Comparison of ENCODE assay signal across 8 mouse cellular contexts in genomic region chr3:108085721-108086469, GRCm38 (mm10). TPM values are rescaled to one million over a fixed set of nuclear protein-coding genes. Genes with fewer than 3 reads are reported as not detected.
DNase-seq lines count a peak whose midpoint lies in the region; ATAC-seq and TF ChIP-seq lines count a peak whose summit lies in the region.

No protein-coding gene starts in this region.

- H3K9ac ChIP-seq in forebrain, embryonic 11.5 days (ENCODE audit: low read length), result peak overlapping the region; percentile 56
- peak overlapping the region; percentile 77 for H3K9ac ChIP-seq in lung, embryonic 14.5 days

- H3K27me3 ChIP-seq in forebrain, embryonic 11.5 days (ENCODE audit: control insufficient read depth, insufficient read depth, low read length), result no peaks in the 10 kb centered on the region
- H3K27me3 ChIP-seq in lung, embryonic 14.5 days (ENCODE audit: insufficient read depth, low read length), result no peaks in the 10 kb centered on the region

- no peaks in the 10 kb centered on the region for H3K9me3 ChIP-seq in forebrain, embryonic 11.5 days (ENCODE audit: control insufficient read depth, low read length)
- no peaks in the 10 kb centered on the region for H3K9me3 ChIP-seq in lung, embryonic 14.5 days (ENCODE audit: low read depth, low read length)

- DNase-seq in ES-CJ7 (ENCODE audit: low read depth, low spot score), result peak; percentile 34
- peak; percentile 70 for DNase-seq in forebrain, embryonic 11.5 days (ENCODE audit: low spot score)
- DNase-seq in heart, postnatal 14 days, result peak; percentile 78 to 86
- DNase-seq in kidney, postnatal 36 days, result peak; percentile 90 to 92
- peak; percentile 90 for DNase-seq in lung, embryonic 14.5 days
- DNase-seq in yolk sac, embryonic 10.5 days (ENCODE audit: low spot score), result peak; percentile 87

- 0% methylated on average over 31 of the region's 31 CpGs for WGBS in forebrain, embryonic 11.5 days
- WGBS in lung, embryonic 14.5 days, result under 1% methylated on average over 31 of the region's 31 CpGs
- 0% methylated on average over 31 of the region's 31 CpGs for WGBS in olfactory bulb, adult 2 months

- H3K4me3 ChIP-seq in bone marrow macrophage, adult 2 months (ENCODE audit: insufficient read depth, low read length), result peak overlapping the region; percentile 66
- peak overlapping the region; percentile 57 for H3K4me3 ChIP-seq in forebrain, embryonic 11.5 days (ENCODE audit: low read depth, low read length)
- peak overlapping the region; percentile 77 for H3K4me3 ChIP-seq in lung, embryonic 14.5 days (ENCODE audit: low read depth, low read length)
- peak overlapping the region; percentile 72 for H3K4me3 ChIP-seq in olfactory bulb, adult 2 months (ENCODE audit: insufficient read depth, low read depth, low read length)

- ATAC-seq in forebrain, embryonic 11.5 days (replicated peaks; ENCODE audit: low FRiP score), result peak; percentile 66
- ATAC-seq in lung, embryonic 14.5 days (ENCODE audit: insufficient read depth), result peak; percentile 88

- TF ChIP-seq CTCF in bone marrow macrophage, adult 2 months (IDR thresholded peaks at IDR 0.05; ENCODE audit: low read depth, low read length), result no peak
- no peak for TF ChIP-seq CTCF in lung, embryonic 14.5 days (IDR thresholded peaks at IDR 0.05; ENCODE audit: low read depth)
- TF ChIP-seq CTCF in olfactory bulb, adult 2 months (IDR thresholded peaks at IDR 0.05; ENCODE audit: insufficient read depth, low read depth, low read length), result no peak

- intact Hi-C loops in heart, postnatal 14 days (cut with DNase I), result no loop called here

- H3K36me3 ChIP-seq in forebrain, embryonic 11.5 days (ENCODE audit: control insufficient read depth, insufficient read depth, low read length), result no peaks in the 10 kb centered on the region
- H3K36me3 ChIP-seq in lung, embryonic 14.5 days (ENCODE audit: insufficient read depth), result peaks cover 2% of the 10 kb centered on the region; the same call in 1 of the 2 replicates

- H3K4me2 ChIP-seq in forebrain, embryonic 11.5 days (ENCODE audit: low read depth, low read length, severe bottlenecking), result peak overlapping the region; percentile 91
- peak overlapping the region; percentile 97 for H3K4me2 ChIP-seq in lung, embryonic 14.5 days

- peak overlapping the region; percentile 63 for H3K27ac ChIP-seq in bone marrow macrophage, adult 2 months (ENCODE audit: insufficient read depth, low read depth, low read length)
- H3K27ac ChIP-seq in forebrain, embryonic 11.5 days (ENCODE audit: low read depth, low read length), result peak overlapping the region; percentile 67; the same call in 1 of the 2 replicates
- peak overlapping the region; percentile 88 for H3K27ac ChIP-seq in lung, embryonic 14.5 days (ENCODE audit: low read depth)
- peak overlapping the region; percentile 93 for H3K27ac ChIP-seq in olfactory bulb, adult 2 months (ENCODE audit: insufficient read depth, low read depth, low read length)

- TF ChIP-seq POLR2A in bone marrow macrophage, adult 2 months (IDR thresholded peaks at IDR 0.05; ENCODE audit: borderline replicate concordance, low read depth, low read length), result no peak
- TF ChIP-seq POLR2A in olfactory bulb, adult 2 months (IDR thresholded peaks at IDR 0.05; ENCODE audit: insufficient read depth, low read depth, low read length), result no peak

- peaks cover 41% of the 10 kb centered on the region for H3K4me1 ChIP-seq in bone marrow macrophage, adult 2 months (ENCODE audit: control insufficient read depth, insufficient read depth, low read length)
- peaks cover 13% of the 10 kb centered on the region for H3K4me1 ChIP-seq in forebrain, embryonic 11.5 days (replicated peaks; ENCODE audit: control insufficient read depth, insufficient read depth, low read length)
- H3K4me1 ChIP-seq in lung, embryonic 14.5 days (ENCODE audit: insufficient read depth), result peaks cover 35% of the 10 kb centered on the region
- peaks cover 54% of the 10 kb centered on the region for H3K4me1 ChIP-seq in olfactory bulb, adult 2 months (ENCODE audit: control insufficient read depth, insufficient read depth, low read length)

RNA-seq across cellular contexts. Expression of gene Ampd2, which starts 0.6 kb away (rescaled TPM):
- polyA plus RNA-seq in bone marrow macrophage, adult 2 months (2012; ENCODE audit: insufficient read depth, insufficient read length, missing spikeins), result 22.4 and 23.8 TPM in 2 replicates
- polyA plus RNA-seq in forebrain, embryonic 11.5 days (2014; fragmentation: Nextera tagmentation; extraction: Ambion mirVana), result 45.1 and 45.7 TPM in 2 replicates
- total RNA-seq in heart, postnatal 14 days (2021), result 1 to 10 TPM; 7.5 to 8.7 TPM
- 31.4 and 37.4 TPM in 2 replicates for polyA plus RNA-seq in lung, embryonic 14.5 days (2014; fragmentation: Nextera tagmentation; extraction: Ambion mirVana)
- polyA plus RNA-seq in olfactory bulb, adult 2 months (2012; ENCODE audit: insufficient read depth, insufficient read length, low replicate concordance, missing spikeins), result not detected in 2 replicates

RNA-seq across cellular contexts. Expression of gene Gnat2, which starts 6.7 kb away (rescaled TPM):
- polyA plus RNA-seq in bone marrow macrophage, adult 2 months (2012; ENCODE audit: insufficient read depth, insufficient read length, missing spikeins), result not detected in 2 replicates
- polyA plus RNA-seq in forebrain, embryonic 11.5 days (2014; fragmentation: Nextera tagmentation; extraction: Ambion mirVana), result 0.33 and 0.99 TPM in 2 replicates
- total RNA-seq in heart, postnatal 14 days (2021), result under 1 TPM in 1 of 2 experiments, not detected in 1; 0.34 TPM
- 0.50 and 0.97 TPM in 2 replicates for polyA plus RNA-seq in lung, embryonic 14.5 days (2014; fragmentation: Nextera tagmentation; extraction: Ambion mirVana)
- polyA plus RNA-seq in olfactory bulb, adult 2 months (2012; ENCODE audit: insufficient read depth, insufficient read length, low replicate concordance, missing spikeins), result not detected in 2 replicates

RNA-seq across cellular contexts. Expression of gene Gstm4, which starts 41.2 kb away (rescaled TPM):
- 10.1 and 10.7 TPM in 2 replicates for polyA plus RNA-seq in bone marrow macrophage, adult 2 months (2012; ENCODE audit: insufficient read depth, insufficient read length, missing spikeins)
- polyA plus RNA-seq in forebrain, embryonic 11.5 days (2014; fragmentation: Nextera tagmentation; extraction: Ambion mirVana), result 11.8 and 14.3 TPM in 2 replicates
- total RNA-seq in heart, postnatal 14 days (2021), result 10 to 100 TPM in 1 of 2 experiments, 1 to 10 TPM in 1; 9.2 to 10.1 TPM
- 16.0 and 16.8 TPM in 2 replicates for polyA plus RNA-seq in lung, embryonic 14.5 days (2014; fragmentation: Nextera tagmentation; extraction: Ambion mirVana)
- not detected in 2 replicates for polyA plus RNA-seq in olfactory bulb, adult 2 months (2012; ENCODE audit: insufficient read depth, insufficient read length, low replicate concordance, missing spikeins)

Comparison
In these comparisons a context has a peak if more than half of its experiments do, and no peak if none do; other contexts are left out.
1. Peak in every context shown above with its lines: DNase-seq, ATAC-seq, H3K4me3 ChIP-seq and H3K27ac ChIP-seq.
2. DNase-seq: peak in every context shown above with its lines; median percentile 91 in kidney, postnatal 36 days; 90 in lung, embryonic 14.5 days; 87 in yolk sac, embryonic 10.5 days; 82 in heart, postnatal 14 days; 70 in forebrain, embryonic 11.5 days; 34 in ES-CJ7.
3. RNA of gene Gstm4, which starts 41.2 kb away (polyA plus RNA-seq): 16.0 to 16.8 TPM in lung, embryonic 14.5 days, 11.8 to 14.3 TPM in forebrain, embryonic 11.5 days and 10.1 to 10.7 TPM in bone marrow macrophage, adult 2 months; not detected in olfactory bulb, adult 2 months; every median in the first group is over 10 times any median in the second.